Mouse (Mus musculus) erythroblast, embryonic 14.5 days (primary cell): ENCODE measurements around the gene Msantd1. TPM values are rescaled to one million over a fixed set of nuclear protein-coding genes. Genes with fewer than 3 reads are reported as not detected.

ENCODE experiments used
- H3K27me3 ChIP-seq: 2 replicates; pipeline ENCODE4 v1.6.1; 2012; ENCODE audit warnings: inconsistent platforms; ENCODE audit not compliant: control insufficient read depth
- H3K36me3 ChIP-seq: 2 replicates; pipeline ENCODE4 v1.6.1; 2012; ENCODE audit warnings: mild to moderate bottlenecking, inconsistent platforms; ENCODE audit not compliant: control insufficient read depth
- H3K4me1 ChIP-seq: 2 replicates; pipeline ENCODE4 v1.6.1; 2012; ENCODE audit warnings: inconsistent platforms; ENCODE audit not compliant: control insufficient read depth
- H3K4me3 ChIP-seq: replicated peaks from 2 replicates; pipeline ENCODE3; 2012; ENCODE audit warnings: moderate library complexity, mild to moderate bottlenecking, inconsistent platforms
- H3K9me3 ChIP-seq: 2 replicates; pipeline ENCODE4 v1.6.1; 2012; ENCODE audit warnings: low read length, inconsistent platforms, mixed read lengths; ENCODE audit not compliant: control insufficient read depth
- GATA1 ChIP-seq: IDR thresholded peaks from 2 replicates; pipeline ENCODE4 v1.6.1; 2012; ENCODE audit warnings: low read length, inconsistent platforms, mixed read lengths
- TAL1 ChIP-seq: IDR thresholded peaks from 3 replicates; pipeline ENCODE4 v1.6.1; 2012; ENCODE audit warnings: low read length, inconsistent platforms, mixed read lengths
- polyA plus RNA-seq: library from polyadenylated mRNA; stranded (reverse); fragments of >175 nt; gene quantifications from 2 replicates; pipeline ENCODE4 v1.2.3, GENCODE M21; 2012

The Msantd1 gene
- polyA plus RNA-seq, 1 experiment, result 0.81 TPM

DNA sequence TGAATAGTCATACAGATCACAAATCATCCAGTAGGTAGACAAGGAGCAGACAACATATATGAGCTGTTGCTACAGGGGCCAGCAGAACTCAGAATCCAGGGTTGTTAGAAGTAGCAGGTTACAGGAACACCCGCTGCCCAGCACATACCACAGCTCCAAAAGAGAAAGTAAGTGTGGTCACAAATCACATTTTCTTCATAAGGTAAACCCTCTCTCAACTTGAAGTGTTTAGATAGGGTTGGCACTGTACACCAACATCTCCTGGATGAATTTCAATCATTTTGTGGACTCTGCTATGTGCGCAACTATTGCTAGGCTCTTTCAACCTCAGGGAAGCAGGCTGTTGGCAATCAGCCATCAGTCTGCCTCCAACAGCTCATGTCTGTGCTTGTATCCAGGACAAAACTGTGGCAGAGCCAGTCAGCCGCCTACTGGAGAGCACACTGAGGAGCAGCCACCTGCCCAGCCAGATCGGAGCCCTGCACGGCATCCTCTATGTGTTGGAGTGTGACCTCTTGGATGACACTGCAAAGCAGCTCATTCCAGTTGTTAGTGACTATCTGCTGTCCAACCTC, 4.9 kb upstream of the Msantd1 start:
- Histone ChIP-seq H3K4me1 (peaks cover 18% of the 10 kb centered on the region), H3K27me3 (no peaks in the 10 kb centered on the region), H3K4me3 (no peak overlapping the region), H3K9me3 (no peaks in the 10 kb centered on the region), H3K36me3 (peaks cover 98% of the 10 kb centered on the region)
- TF ChIP-seq GATA1 (no peak), TAL1 (no peak)

DNA sequence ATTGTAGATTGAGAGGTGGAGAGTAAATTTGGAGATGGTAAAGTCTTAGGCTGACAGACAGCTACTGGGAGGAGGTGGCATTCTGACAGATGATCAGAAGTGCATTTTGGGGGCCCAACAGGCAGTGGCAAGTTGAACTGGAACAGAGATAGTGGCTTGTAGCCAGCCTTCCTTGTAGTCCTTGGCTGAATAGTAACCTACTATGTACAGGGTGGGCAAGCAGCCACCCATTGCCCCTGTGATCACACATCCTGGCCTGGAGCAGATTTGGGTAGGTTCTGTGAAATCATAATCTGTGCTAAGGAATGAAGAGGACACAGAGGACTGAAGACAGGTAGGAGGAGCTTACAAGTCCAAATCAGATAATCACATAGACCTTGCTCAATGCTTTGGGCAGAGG, 3.4 kb upstream of the Msantd1 start:
- Histone ChIP-seq H3K36me3 (peaks cover 98% of the 10 kb centered on the region), H3K27me3 (no peaks in the 10 kb centered on the region), H3K4me3 (no peak overlapping the region), H3K9me3 (no peaks in the 10 kb centered on the region), H3K4me1 (peaks cover 29% of the 10 kb centered on the region)
- TF ChIP-seq GATA1 (no peak), TAL1 (no peak)

DNA sequence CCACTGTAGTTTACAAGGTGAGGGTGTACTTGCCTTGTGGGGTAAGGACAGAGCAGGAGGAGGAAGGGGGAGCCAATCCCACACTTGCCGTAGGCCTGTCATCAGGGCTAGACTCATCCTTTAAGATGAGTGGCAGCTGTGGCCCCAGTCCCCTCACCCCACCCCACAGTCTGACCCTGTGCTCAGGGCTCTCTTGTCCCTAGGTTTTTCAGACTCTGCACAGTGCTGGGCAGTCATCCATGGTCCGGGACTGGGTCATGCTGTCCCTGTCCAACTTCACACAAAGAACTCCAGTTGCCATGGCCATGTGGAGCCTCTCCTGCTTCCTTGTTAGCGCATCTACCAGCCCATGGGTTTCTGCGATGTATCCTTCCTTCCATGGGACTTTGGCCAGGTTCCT, 582 bp upstream of the Msantd1 start:
- Histone ChIP-seq H3K27me3 (no peaks in the 10 kb centered on the region), H3K36me3 (peaks cover 95% of the 10 kb centered on the region), H3K9me3 (no peaks in the 10 kb centered on the region), H3K4me3 (no peak overlapping the region), H3K4me1 (peaks cover 54% of the 10 kb centered on the region)
- no peak for TF ChIP-seq TAL1
- TF ChIP-seq GATA1, result no peak

DNA sequence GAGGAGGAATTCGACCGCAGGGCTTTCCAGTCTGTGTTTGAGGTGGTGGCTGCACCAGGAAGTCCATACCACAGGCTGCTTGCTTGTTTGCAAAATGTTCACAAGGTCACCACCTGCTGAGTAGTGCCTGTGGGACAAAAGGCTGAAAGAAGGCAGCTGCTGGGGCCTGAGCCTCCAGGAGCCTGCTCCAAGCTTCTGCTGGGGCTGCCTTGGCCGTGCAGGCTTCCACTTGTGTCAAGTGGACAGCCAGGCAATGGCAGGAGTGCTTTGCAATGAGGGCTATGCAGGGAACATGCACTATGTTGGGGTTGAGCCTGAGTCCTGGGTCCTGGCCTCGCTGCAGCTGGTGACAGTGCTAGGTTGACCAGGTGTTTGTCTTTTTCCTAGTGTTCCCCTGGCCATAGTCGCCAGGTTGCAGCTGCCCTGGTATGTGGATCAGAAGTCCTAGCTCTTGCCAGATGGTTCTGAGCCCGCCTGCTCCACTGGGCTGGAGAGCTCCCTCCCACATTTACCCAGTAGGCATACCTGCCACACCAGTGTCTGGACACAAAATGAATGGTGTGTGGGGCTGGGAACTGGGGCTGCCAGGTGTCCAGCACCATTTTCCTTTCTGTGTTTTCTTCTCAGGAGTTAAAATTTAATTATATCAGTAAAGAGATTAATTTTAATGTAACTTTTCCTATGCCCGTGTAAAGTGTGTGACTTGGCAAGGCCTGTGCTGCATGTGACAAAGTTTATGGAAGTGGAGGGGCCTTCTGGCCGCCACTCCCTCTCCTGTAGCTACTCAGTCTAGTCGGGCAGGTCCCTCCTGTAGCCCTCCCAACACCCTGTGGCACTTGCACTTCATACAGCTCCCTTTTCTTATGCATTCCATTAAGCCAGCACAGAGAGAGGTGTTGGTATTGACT, 1.2 kb downstream of the Msantd1 start:
- no peak for TF ChIP-seq GATA1
- TF ChIP-seq TAL1, result no peak

DNA sequence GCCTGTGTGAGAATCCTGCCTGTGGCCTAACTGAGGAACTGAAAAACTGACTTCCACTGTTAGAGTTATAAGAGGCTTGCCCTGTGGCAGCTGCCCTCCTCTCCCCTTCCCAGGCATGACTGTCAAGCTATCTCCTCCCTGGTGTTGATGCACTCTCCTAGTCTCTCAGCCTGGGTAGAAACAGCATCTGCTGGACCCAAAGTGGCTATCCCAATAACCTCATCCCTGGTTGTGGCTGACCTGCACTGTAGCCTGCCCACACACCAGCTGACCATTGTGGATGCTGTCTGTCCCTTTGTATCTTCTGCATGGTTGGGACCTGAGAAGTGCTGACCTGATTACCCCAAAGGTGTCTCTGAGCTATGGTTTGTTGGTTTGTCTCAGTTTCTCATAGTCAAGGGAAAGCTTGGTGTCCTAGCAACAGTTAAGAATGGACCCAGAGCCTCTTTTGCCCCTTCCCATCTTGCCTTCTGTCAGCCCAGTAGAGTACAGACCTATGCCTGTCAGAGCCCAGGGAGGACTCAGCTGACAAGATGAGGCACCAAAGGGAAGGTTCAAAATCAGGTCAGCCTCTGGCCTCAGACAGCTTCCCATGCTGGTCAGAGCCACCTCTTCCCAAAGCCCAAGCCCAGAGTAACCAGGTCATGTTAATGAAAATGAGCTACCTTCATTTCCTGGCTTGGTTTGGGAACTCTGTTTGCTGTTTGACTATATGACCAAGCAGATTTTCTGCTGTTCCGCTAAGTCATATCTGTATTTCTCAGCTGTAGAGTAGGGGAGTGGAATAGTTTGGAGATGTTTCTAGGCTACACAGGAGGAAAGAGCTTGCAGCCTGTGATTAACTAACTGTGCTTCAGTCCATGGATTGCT, 2.1 kb downstream of the Msantd1 start:
- TF ChIP-seq GATA1 (no peak), TAL1 (peak; percentile 78)
- H3K27me3 ChIP-seq, result no peaks in the 10 kb centered on the region
- peaks cover 53% of the 10 kb centered on the region for H3K4me1 ChIP-seq
- peaks cover 84% of the 10 kb centered on the region for H3K36me3 ChIP-seq
- H3K4me3 ChIP-seq, result peak overlapping the region; percentile 48
- H3K9me3 ChIP-seq, result no peaks in the 10 kb centered on the region

More for the DNA sequence above, 1.2 kb downstream of the Msantd1 start:
- Histone ChIP-seq H3K4me1 (peaks cover 55% of the 10 kb centered on the region), H3K36me3 (peaks cover 91% of the 10 kb centered on the region), H3K9me3 (no peaks in the 10 kb centered on the region), H3K4me3 (no peak overlapping the region), H3K27me3 (no peaks in the 10 kb centered on the region)

DNA sequence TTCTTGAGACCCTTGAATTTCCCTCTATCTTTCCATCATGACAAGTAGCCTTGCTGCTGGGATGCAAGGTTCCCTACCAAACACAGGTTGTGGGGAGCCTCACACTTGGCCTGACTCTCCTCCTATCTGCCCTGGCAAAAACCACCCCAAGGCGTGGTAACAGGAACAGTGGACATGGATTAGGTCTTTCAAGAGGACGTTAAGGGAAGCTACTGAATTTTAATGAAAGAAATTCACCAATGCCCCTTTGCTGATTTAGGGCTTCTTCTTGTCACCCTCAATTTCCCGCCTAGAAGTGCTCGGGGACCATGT, 2.6 kb downstream of the Msantd1 start:
- H3K4me1 ChIP-seq, result peaks cover 59% of the 10 kb centered on the region
- H3K36me3 ChIP-seq, result peaks cover 82% of the 10 kb centered on the region
- peak overlapping the region; percentile 20 for H3K4me3 ChIP-seq
- no peaks in the 10 kb centered on the region for H3K9me3 ChIP-seq
- no peaks in the 10 kb centered on the region for H3K27me3 ChIP-seq
- TF ChIP-seq TAL1, result no peak
- TF ChIP-seq GATA1, result peak; percentile 26; the same call in 1 of the 2 replicates

DNA sequence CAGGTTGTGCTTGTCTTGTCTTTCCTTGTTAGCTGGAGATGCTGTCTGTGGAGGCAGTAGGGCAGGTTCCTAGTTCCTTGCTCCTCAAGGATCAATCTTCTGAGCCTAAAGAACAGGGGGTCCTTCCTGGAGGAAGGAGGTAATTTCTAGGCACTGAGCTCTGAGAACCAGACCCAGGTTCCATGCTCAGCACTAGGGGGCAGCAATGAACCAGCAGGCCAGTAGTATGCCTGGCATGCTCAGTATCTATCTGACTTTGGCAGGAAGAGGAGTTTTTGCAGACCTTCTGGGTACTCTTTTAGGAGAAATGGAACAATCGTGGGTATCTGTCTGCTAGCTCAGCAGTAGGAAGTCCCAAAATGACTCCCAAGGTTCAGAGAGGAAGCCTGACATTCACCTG, 8.0 kb downstream of the Msantd1 start:
- TF ChIP-seq GATA1, result no peak
- TF ChIP-seq TAL1, result no peak
- Histone ChIP-seq H3K36me3 (peaks cover 39% of the 10 kb centered on the region), H3K9me3 (no peaks in the 10 kb centered on the region), H3K4me3 (no peak overlapping the region), H3K4me1 (peaks cover 75% of the 10 kb centered on the region), H3K27me3 (no peaks in the 10 kb centered on the region)

DNA sequence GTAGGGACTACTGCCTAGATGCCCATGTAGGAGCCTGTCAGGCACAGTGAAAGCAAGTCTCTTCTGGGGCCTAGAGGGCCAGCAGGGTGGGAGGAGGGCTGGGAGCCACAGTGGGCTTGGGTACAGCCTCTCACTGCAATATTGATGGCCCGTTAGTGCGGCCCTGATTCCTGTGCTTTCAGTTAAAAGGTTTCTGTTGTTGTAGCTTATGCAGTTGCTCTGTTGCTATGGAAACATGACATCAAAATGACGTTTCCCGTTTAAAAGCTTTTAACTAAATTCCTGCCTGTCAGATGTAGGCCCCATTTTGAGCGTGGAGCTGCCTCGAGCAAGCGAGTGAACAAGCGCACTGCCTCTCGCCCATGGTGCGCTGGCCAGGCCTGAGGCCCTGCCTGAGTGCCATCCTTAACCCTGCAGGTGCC, 9.4 kb downstream of the Msantd1 start:
- H3K4me3 ChIP-seq, result no peak overlapping the region
- no peaks in the 10 kb centered on the region for H3K9me3 ChIP-seq
- TF ChIP-seq TAL1, result no peak
- TF ChIP-seq GATA1, result no peak
- H3K4me1 ChIP-seq, result peaks cover 61% of the 10 kb centered on the region
- peaks cover 32% of the 10 kb centered on the region for H3K36me3 ChIP-seq
- H3K27me3 ChIP-seq, result no peaks in the 10 kb centered on the region

DNA sequence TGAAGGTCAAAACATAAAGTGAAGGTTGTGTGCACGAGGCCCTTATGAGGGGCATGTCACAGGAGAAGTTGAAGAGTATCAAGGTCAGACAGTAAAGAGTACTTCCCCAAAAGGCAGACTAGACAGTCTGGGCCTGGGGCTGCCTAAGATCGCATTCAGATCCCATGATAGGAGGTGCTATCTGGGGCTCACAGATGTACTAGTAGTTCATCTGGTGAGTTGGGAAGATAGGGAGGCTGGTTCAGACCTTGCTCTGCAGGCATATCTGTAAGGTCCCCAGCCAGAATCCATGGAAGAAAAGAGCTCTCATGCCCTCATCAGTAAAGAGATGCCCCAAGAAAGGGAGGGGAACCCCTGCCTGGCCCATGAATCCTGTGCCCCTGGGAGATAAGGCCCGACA, 11.0 kb downstream of the Msantd1 start:
- Histone ChIP-seq H3K27me3 (no peaks in the 10 kb centered on the region), H3K36me3 (peaks cover 35% of the 10 kb centered on the region), H3K4me1 (peaks cover 70% of the 10 kb centered on the region), H3K9me3 (no peaks in the 10 kb centered on the region), H3K4me3 (no peak overlapping the region)
- TF ChIP-seq GATA1 (no peak), TAL1 (no peak)
